Mouse (Mus musculus) heart, postnatal 0 days (tissue): ENCODE measurements at regions not wholly inside any gene's neighbourhood (a gene's known extent, or its start where the extent isn't known, plus 50 kb on each side); places are given as distances from the start of the nearest gene placed in this dataset.

Experiments used
- ATAC-seq: fragments of 200-750 bp; cut with Nextera tagmentation; 2 replicates; pipeline ENCODE4 v1.8.0; 2017; ENCODE audit warnings: low read depth, moderate number of reproducible peaks, moderate library complexity; ENCODE audit not compliant: insufficient read depth
- DNase-seq: peaks from one replicate; pipeline ENCODE4 v3.0.0-alpha.2; 2016; ENCODE audit warnings: low spot score
- H3K27ac ChIP-seq: fragments of 300-500 bp; sonication (generic); 2 replicates; pipeline ENCODE4 v1.5.1; 2014; ENCODE audit warnings: low read depth, mild to moderate bottlenecking
- H3K27me3 ChIP-seq: fragments of 300-500 bp; sonication (generic); 2 replicates; pipeline ENCODE4 v1.6.1; 2014; ENCODE audit warnings: low read length, mixed read lengths; ENCODE audit not compliant: control insufficient read depth, insufficient read depth
- H3K36me3 ChIP-seq: fragments of 300-500 bp; sonication (generic); replicated peaks from 2 replicates; pipeline ENCODE4 v1.6.1; 2014; ENCODE audit warnings: low read length, mixed read lengths; ENCODE audit not compliant: control insufficient read depth, insufficient read depth
- H3K4me1 ChIP-seq: fragments of 300-500 bp; sonication (generic); 2 replicates; pipeline ENCODE4 v1.6.1; 2014; ENCODE audit warnings: antibody characterized with exemption; ENCODE audit not compliant: control insufficient read depth, insufficient read depth
- H3K4me2 ChIP-seq: fragments of 300-500 bp; sonication (generic); 2 replicates; pipeline ENCODE4 v1.6.1; 2014; ENCODE audit warnings: low read depth, mild to moderate bottlenecking, low read length, moderate library complexity
- H3K4me3 ChIP-seq: fragments of 300-500 bp; sonication (generic); 2 replicates; pipeline ENCODE4 v1.5.1; 2014; ENCODE audit warnings: low read depth, low read length
- H3K9ac ChIP-seq: fragments of 300-500 bp; sonication (generic); replicated peaks from 2 replicates; pipeline ENCODE4 v1.6.1; 2014; ENCODE audit warnings: low read depth, low read length, mixed read lengths
- H3K9me3 ChIP-seq: fragments of 300-500 bp; sonication (generic); replicated peaks from 2 replicates; pipeline ENCODE4 v1.6.1; 2016; ENCODE audit warnings: low read length; ENCODE audit not compliant: control insufficient read depth
- CTCF ChIP-seq: IDR thresholded peaks from 2 replicates; pipeline ENCODE4 v1.5.1; 2016; ENCODE audit warnings: antibody characterized with exemption, control low read depth, low read depth
- EP300 ChIP-seq: IDR thresholded peaks from 2 replicates; pipeline ENCODE4 v1.6.1; 2016; ENCODE audit warnings: antibody characterized with exemption, low read depth
- WGBS: fragments of 180-500 bp; shearing (Covaris S2); extraction: QIAGEN DNeasy Blood & Tissue Kit; methylation state at CpG from one replicate; pipeline ENCODE4 v1.1.7; 2014; 5-methylcytosine and 5-hydroxymethylcytosine counted together

DNA sequence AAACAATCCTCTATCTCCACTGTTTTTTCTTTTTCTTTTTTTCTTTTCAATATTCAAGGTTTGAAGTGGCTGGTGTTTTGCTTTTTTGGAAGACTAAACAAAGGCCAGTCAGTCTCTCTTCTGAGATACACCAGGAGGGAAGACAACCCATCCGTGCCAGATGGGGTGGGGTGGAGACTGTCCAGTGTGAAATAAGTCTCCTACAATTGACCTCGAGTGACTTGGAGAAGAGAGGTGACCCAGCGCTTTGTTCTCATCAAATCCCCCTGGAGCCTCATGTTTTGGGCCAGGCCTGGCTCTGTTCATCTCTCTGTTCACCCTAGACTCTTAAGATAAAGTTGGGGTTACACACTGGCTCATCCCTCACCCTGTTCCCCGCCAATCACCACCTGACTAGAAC, 169.2 kb upstream of the Tbca start:
- TF ChIP-seq EP300 (no peak), CTCF (no peak)
- Histone ChIP-seq H3K4me2 (no peak overlapping the region), H3K27me3 (no peaks in the 10 kb centered on the region), H3K9ac (no peak overlapping the region), H3K4me3 (no peak overlapping the region), H3K36me3 (no peaks in the 10 kb centered on the region), H3K27ac (no peak overlapping the region), H3K4me1 (no peaks in the 10 kb centered on the region), H3K9me3 (no peaks in the 10 kb centered on the region)
- DNase-seq (no peak), ATAC-seq (no peak)
- 67% methylated on average over 4 of the region's 4 CpGs for WGBS

DNA sequence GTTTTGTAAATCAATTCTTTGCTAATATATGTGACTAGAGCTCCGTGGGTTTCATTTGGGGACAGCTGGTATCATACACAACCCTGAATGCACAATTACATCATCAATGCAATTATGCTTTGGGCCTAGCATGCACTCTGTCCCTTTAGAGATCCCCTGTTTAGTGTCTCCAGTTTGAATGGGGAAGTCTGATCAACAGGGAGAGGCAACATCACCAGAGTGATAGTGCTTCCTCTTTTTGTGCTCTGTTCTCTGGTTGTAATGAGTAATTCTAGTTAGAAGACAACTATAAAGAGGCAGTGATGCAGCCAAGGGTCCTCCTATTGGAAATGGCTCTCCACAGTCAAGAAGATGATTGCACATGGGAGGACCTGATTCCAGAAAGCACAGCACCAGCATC, 158.7 kb upstream of the Tbca start:
- no peak for ATAC-seq
- H3K36me3 ChIP-seq = no peaks in the 10 kb centered on the region
- H3K9ac ChIP-seq = no peak overlapping the region
- H3K4me2 ChIP-seq = no peak overlapping the region
- H3K27me3 ChIP-seq = no peaks in the 10 kb centered on the region
- H3K27ac ChIP-seq = no peak overlapping the region
- TF ChIP-seq EP300 (no peak), CTCF (no peak)
- WGBS = 71% methylated on average over 1 of the region's 1 CpGs
- no peak overlapping the region for H3K4me3 ChIP-seq
- H3K4me1 ChIP-seq = no peaks in the 10 kb centered on the region
- H3K9me3 ChIP-seq = no peaks in the 10 kb centered on the region
- DNase-seq = no peak

DNA sequence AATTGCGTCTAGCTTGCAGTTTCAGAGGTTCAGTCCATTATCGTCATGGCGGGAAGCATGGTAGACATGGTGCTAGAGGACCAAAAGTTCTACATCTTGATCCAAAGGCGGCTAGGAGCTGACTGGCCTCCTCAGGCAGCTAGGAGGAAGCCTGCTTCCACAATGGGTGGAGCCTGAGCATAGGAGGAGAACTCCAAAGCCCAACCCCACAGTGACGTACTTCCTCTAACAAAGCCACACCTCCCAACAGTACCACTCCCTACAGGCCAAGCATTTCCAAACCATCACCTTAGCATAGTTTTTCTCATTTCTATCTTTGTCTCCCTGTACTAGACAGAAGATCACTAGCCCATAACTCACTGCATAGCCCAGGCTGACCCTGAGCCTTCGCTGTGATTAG, 158.0 kb upstream of the Tbca start:
- Histone ChIP-seq H3K4me1 (no peaks in the 10 kb centered on the region), H3K4me3 (no peak overlapping the region), H3K4me2 (no peak overlapping the region), H3K9ac (no peak overlapping the region), H3K27ac (no peak overlapping the region), H3K27me3 (no peaks in the 10 kb centered on the region), H3K36me3 (no peaks in the 10 kb centered on the region), H3K9me3 (no peaks in the 10 kb centered on the region)
- DNase-seq = no peak
- 91% methylated on average over 6 of the region's 6 CpGs for WGBS
- ATAC-seq = no peak
- no peak for TF ChIP-seq CTCF
- no peak for TF ChIP-seq EP300

DNA sequence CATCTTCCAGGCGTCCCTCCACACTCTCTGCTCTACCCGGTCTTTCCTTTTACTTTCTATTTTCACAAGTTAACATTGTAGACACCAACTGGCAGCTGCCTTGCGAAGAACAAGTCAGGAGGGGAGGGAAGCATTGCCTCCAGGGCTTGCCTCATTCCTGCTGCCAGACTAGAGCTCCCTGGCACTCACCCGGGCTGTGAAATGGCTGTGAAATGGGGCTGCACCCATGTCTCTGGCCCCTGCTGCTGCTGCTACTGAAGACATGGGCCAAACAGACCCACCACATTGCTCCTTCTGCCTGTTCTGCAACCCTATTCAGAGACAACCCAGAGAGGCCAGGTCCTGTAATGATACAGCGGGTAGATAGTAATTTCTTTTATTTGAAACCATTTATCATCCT, 156.0 kb upstream of the Tbca start:
- no peaks in the 10 kb centered on the region for H3K4me1 ChIP-seq
- no peak for ATAC-seq
- no peak overlapping the region for H3K4me2 ChIP-seq
- H3K4me3 ChIP-seq = no peak overlapping the region
- TF ChIP-seq EP300 (no peak), CTCF (no peak)
- no peak for DNase-seq
- no peaks in the 10 kb centered on the region for H3K27me3 ChIP-seq
- H3K9ac ChIP-seq = no peak overlapping the region
- no peak overlapping the region for H3K27ac ChIP-seq
- H3K36me3 ChIP-seq = no peaks in the 10 kb centered on the region
- no peaks in the 10 kb centered on the region for H3K9me3 ChIP-seq
- 33% methylated on average over 5 of the region's 5 CpGs for WGBS

DNA sequence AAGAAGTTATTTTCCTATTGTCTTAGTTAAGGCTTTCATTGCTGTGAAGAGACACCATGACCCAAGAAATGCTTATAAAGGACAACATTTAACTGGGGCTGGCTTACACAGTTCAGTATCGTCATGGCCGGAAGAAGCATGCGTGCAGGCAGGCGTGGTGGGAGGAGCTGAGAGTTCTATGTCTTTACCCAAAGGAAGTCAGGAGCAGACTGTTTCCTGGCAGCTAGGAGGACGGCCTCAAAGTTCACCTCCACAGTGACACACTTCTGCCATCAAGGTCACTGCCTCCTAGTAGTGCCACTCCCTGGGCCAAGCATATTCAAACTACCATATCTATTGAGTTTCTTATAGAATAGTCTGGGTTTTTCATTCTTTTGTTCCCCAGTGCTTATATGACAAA, 148.4 kb upstream of the Tbca start:
- no peak for TF ChIP-seq CTCF
- no peak for TF ChIP-seq EP300
- H3K27ac ChIP-seq = no peak overlapping the region
- H3K36me3 ChIP-seq = no peaks in the 10 kb centered on the region
- no peak overlapping the region for H3K4me3 ChIP-seq
- ATAC-seq = no peak
- WGBS = 63% methylated on average over 5 of the region's 5 CpGs
- no peak for DNase-seq
- no peaks in the 10 kb centered on the region for H3K9me3 ChIP-seq
- no peaks in the 10 kb centered on the region for H3K4me1 ChIP-seq
- H3K9ac ChIP-seq = no peak overlapping the region
- no peak overlapping the region for H3K4me2 ChIP-seq
- no peaks in the 10 kb centered on the region for H3K27me3 ChIP-seq

DNA sequence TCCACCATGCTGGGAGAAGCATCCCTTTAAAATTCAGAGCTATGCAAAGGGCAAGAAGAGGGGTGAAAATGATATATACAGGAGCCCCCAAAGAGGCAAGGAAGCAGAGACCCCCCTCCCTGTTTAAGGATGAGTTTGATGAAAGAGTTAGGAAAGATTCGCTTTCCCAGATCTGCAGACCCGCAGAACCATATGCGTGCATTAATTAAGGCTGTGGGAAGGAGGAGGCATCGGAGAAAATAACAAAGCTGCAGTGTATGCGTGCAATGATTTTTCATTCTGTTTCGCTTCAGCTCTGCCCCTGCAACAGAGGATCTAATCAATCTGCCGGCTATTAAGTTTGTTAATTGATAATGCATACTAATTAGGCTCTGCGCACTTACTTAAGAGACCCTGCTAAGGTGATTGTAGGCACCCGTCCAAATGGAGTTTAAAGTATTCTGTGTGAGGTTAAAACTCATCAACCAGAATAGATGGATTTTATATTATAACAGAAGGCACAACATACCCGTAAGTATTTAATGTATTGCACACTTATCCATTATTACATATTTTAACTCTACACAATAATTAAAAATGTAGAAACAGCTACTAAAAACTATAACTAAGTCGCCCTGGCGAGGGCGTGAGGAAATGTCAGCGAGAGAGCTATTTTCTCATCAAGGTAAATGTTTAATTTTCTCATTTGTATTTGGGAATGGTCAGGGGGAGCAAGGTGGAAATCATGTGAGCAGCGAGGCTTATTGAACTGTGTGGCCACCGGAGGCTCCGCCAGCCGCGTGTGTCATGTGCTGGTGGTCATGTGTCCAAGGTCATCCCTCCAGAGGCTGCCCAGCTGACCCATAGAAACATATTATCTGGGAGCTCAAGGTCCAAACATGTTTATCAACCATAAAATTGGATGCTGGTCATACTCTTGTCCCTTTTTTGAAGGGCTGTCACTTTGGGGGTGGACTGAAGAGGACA, 143.2 kb upstream of the Tbca start:
- H3K27me3 ChIP-seq = no peaks in the 10 kb centered on the region
- no peaks in the 10 kb centered on the region for H3K9me3 ChIP-seq
- H3K27ac ChIP-seq = no peak overlapping the region
- no peak overlapping the region for H3K4me2 ChIP-seq
- TF ChIP-seq EP300 (no peak), CTCF (no peak)
- H3K4me1 ChIP-seq = 0 out of 2 replicates have a peak, but pooled peaks cover 5% of the 10 kb centered on the region
- DNase-seq (no peak), ATAC-seq (no peak)
- 79% methylated on average over 19 of the region's 19 CpGs for WGBS
- no peak overlapping the region for H3K4me3 ChIP-seq
- no peak overlapping the region for H3K9ac ChIP-seq
- no peaks in the 10 kb centered on the region for H3K36me3 ChIP-seq
